Mouse (Mus musculus) heart, embryonic 11.5 days (tissue): ENCODE data around the gene Olfr293. TPM values are rescaled to one million over a fixed set of nuclear protein-coding genes. Genes with fewer than 3 reads are reported as not detected.

ENCODE experiments used
- ATAC-seq: fragments of 200-750 bp; cut with Nextera tagmentation; replicated peaks from 2 replicates; pipeline ENCODE4 v1.8.0; 2017; ENCODE audit warnings: moderate library complexity; ENCODE audit not compliant: insufficient number of reproducible peaks, low FRiP score, low TSS enrichment
- H3K27ac ChIP-seq: fragments of 300-500 bp; sonication (generic); 2 replicates; pipeline ENCODE4 v1.5.1; 2014; ENCODE audit warnings: mild to moderate bottlenecking, low read depth, low read length
- H3K27me3 ChIP-seq: fragments of 300-500 bp; sonication (generic); 2 replicates; pipeline ENCODE4 v1.6.1; 2014; ENCODE audit warnings: mild to moderate bottlenecking, low read length, mixed read lengths; ENCODE audit not compliant: control insufficient read depth, insufficient read depth
- H3K36me3 ChIP-seq: fragments of 300-500 bp; sonication (generic); 2 replicates; pipeline ENCODE4 v1.6.1; 2014; ENCODE audit warnings: mild to moderate bottlenecking, low read length, moderate library complexity, mixed read lengths; ENCODE audit not compliant: control insufficient read depth, insufficient read depth
- H3K4me1 ChIP-seq: fragments of 300-500 bp; sonication (generic); 2 replicates; pipeline ENCODE4 v1.6.1; 2014; ENCODE audit warnings: low read length; ENCODE audit not compliant: control insufficient read depth, insufficient read depth
- H3K4me2 ChIP-seq: fragments of 300-500 bp; sonication (generic); 2 replicates; pipeline ENCODE4 v1.6.1; 2014; ENCODE audit warnings: mild to moderate bottlenecking, moderate library complexity
- H3K4me3 ChIP-seq: fragments of 300-500 bp; sonication (generic); 2 replicates; pipeline ENCODE4 v1.5.1; 2014; ENCODE audit warnings: low read depth, low read length
- H3K9ac ChIP-seq: fragments of 300-500 bp; sonication (generic); 2 replicates; pipeline ENCODE4 v1.6.1; 2014; ENCODE audit warnings: mild to moderate bottlenecking, low read depth, low read length, moderate library complexity
- H3K9me3 ChIP-seq: fragments of 300-500 bp; sonication (generic); replicated peaks from 2 replicates; pipeline ENCODE4 v1.6.1; 2016; ENCODE audit warnings: low read length; ENCODE audit not compliant: control insufficient read depth
- WGBS: fragments of 180-500 bp; shearing (Covaris S2); extraction: QIAGEN DNeasy Blood & Tissue Kit; methylation state at CpG from one replicate; pipeline ENCODE4 v1.1.7; 2014; ENCODE audit not compliant: insufficient replicate concordance; 5-methylcytosine and 5-hydroxymethylcytosine counted together
- polyA plus RNA-seq: library from polyadenylated mRNA; unstranded; fragments of >200 nt; fragmentation: Nextera tagmentation; extraction: Ambion mirVana; gene quantifications from 2 replicates; pipeline ENCODE4 v1.2.1, GENCODE M21; 2014

The Olfr293 gene
- polyA plus RNA-seq = not detected in 2 replicates

- Histone ChIP-seq H3K4me2 (no peak within 1 kb of the TSS), H3K36me3 (no peaks in the 10 kb centered on the region), H3K27ac (no peak within 1 kb of the TSS), H3K27me3 (no peaks in the 10 kb centered on the region), H3K4me1 (no peaks in the 10 kb centered on the region), H3K9ac (no peak within 1 kb of the TSS), H3K4me3 (no peak within 1 kb of the TSS), H3K9me3 (no peaks in the 10 kb centered on the region)
- no peak for ATAC-seq
- 89% methylated on average over 4 of the region's 4 CpGs for WGBS
Measured at GRCm38 (mm10) chr7:86648761-86649160, at the start of gene Olfr293. TSS of gene Olfr293 (plus strand) at chr7:86649061.

- no peaks in the 10 kb centered on the region for H3K36me3 ChIP-seq
- H3K4me3 ChIP-seq = no peak within 1 kb of the TSS
- no peak for ATAC-seq
- no peak within 1 kb of the TSS for H3K27ac ChIP-seq
- no peak within 1 kb of the TSS for H3K4me2 ChIP-seq
- H3K27me3 ChIP-seq = no peaks in the 10 kb centered on the region
- no peaks in the 10 kb centered on the region for H3K4me1 ChIP-seq
- H3K9ac ChIP-seq = no peak within 1 kb of the TSS
- WGBS = 51% methylated on average over 2 of the region's 2 CpGs
- H3K9me3 ChIP-seq = no peaks in the 10 kb centered on the region
Measured at GRCm38 (mm10) chr7:86616543-86616942, 32.3 kb upstream of the Olfr293 start, which contains the start of gene Olfr294. TSS of gene Olfr294 (minus strand) at chr7:86616643.

GRCm38 (mm10) chr7:86688030-86688429 lies 39.2 kb downstream of the Olfr293 start, which contains the start of gene Olfr292:
TSS of gene Olfr292 (plus strand) at chr7:86688330.
- no peak within 1 kb of the TSS for H3K4me3 ChIP-seq
- H3K9me3 ChIP-seq = no peaks in the 10 kb centered on the region
- H3K36me3 ChIP-seq = no peaks in the 10 kb centered on the region
- no peak within 1 kb of the TSS for H3K9ac ChIP-seq
- ATAC-seq = no peak
- H3K27me3 ChIP-seq = no peaks in the 10 kb centered on the region
- H3K27ac ChIP-seq = no peak within 1 kb of the TSS
- no peaks in the 10 kb centered on the region for H3K4me1 ChIP-seq
- no peak within 1 kb of the TSS for H3K4me2 ChIP-seq

Other genes with a start within 250 kb of the Olfr293 start
- not detected in 2 replicates for gene Olfr301, start 245.2 kb upstream of the Olfr293 start, polyA plus RNA-seq
- gene Olfr299, start 189.1 kb upstream of the Olfr293 start, polyA plus RNA-seq = not detected in 2 replicates
- not detected in 2 replicates for gene Olfr298, start 156.6 kb upstream of the Olfr293 start, polyA plus RNA-seq
- gene Olfr297, start 129.1 kb upstream of the Olfr293 start, polyA plus RNA-seq = not detected in 2 replicates
- not detected in 2 replicates for gene Olfr295, start 65.2 kb upstream of the Olfr293 start, polyA plus RNA-seq
- gene Olfr294, start 32.4 kb upstream of the Olfr293 start, polyA plus RNA-seq = not detected in 2 replicates
- gene Olfr292, start 39.3 kb downstream of the Olfr293 start, polyA plus RNA-seq = not detected in 2 replicates
- not detected in 2 replicates for gene Folh1, start 126.9 kb downstream of the Olfr293 start, polyA plus RNA-seq
- not detected in 2 replicates for gene Vmn2r77, start 146.0 kb downstream of the Olfr293 start, polyA plus RNA-seq